Mouse (Mus musculus): ENCODE measurements around the gene Ttc28. TPM values are rescaled to one million over a fixed set of nuclear protein-coding genes. Genes with fewer than 3 reads are reported as not detected.
A peak's percentile ranks its signal among the peaks of the same experiment; 100 is the strongest.

The Ttc28 gene
- polyA plus RNA-seq, 1 experiment from 2014 or later: 12.9 TPM

- Histone ChIP-seq H3K9me3 (ENCODE audit: control insufficient read depth, low read length) (no peaks in the 10 kb centered on the region), H3K9ac (ENCODE audit: low read length) (no peak overlapping the region), H3K27me3 (ENCODE audit: control insufficient read depth, insufficient read depth, low read length) (no peaks in the 10 kb centered on the region), H3K27ac (replicated peaks; ENCODE audit: low read depth, low read length) (peak overlapping the region; percentile 30; the same call in 1 of the 2 replicates), H3K36me3 (ENCODE audit: control insufficient read depth, insufficient read depth, low read length) (no peaks in the 10 kb centered on the region), H3K4me2 (ENCODE audit: low read depth, severe bottlenecking) (no peak overlapping the region), H3K4me1 (ENCODE audit: control insufficient read depth, insufficient read depth, low read length) (peaks cover 60% of the 10 kb centered on the region), H3K4me3 (ENCODE audit: low read depth, low read length) (no peak overlapping the region)
- ATAC-seq (ENCODE audit: insufficient number of reproducible peaks, low FRiP score, low TSS enrichment, low read depth): no peak
- WGBS: 66% methylated on average over 7 of the region's 7 CpGs
- DNase-seq (ENCODE audit: low spot score): no peak
Observed at GRCm38 (mm10) chr5:111179651-111180050, 300.0 kb downstream of the Ttc28 start.

- Histone ChIP-seq H3K4me1 (ENCODE audit: control insufficient read depth, insufficient read depth, low read length) (peaks cover 53% of the 10 kb centered on the region), H3K4me3 (ENCODE audit: low read depth, low read length) (no peak overlapping the region), H3K4me2 (ENCODE audit: low read depth, severe bottlenecking) (no peak overlapping the region), H3K9ac (ENCODE audit: low read length) (peak overlapping the region; percentile 17; the same call in 1 of the 2 replicates), H3K9me3 (ENCODE audit: control insufficient read depth, low read length) (no peaks in the 10 kb centered on the region), H3K36me3 (ENCODE audit: control insufficient read depth, insufficient read depth, low read length) (no peaks in the 10 kb centered on the region), H3K27me3 (ENCODE audit: control insufficient read depth, insufficient read depth, low read length) (no peaks in the 10 kb centered on the region), H3K27ac (replicated peaks; ENCODE audit: low read depth, low read length) (peak overlapping the region; percentile 36; the same call in 1 of the 2 replicates)
- DNase-seq (ENCODE audit: low spot score) (no peak), ATAC-seq (ENCODE audit: insufficient number of reproducible peaks, low FRiP score, low TSS enrichment, low read depth) (no peak)
- 58% methylated on average over 25 of the region's 25 CpGs for WGBS
Observed at GRCm38 (mm10) chr5:111180091-111181053, 300.8 kb downstream of the Ttc28 start.

GRCm38 (mm10) chr5:111181204-111181912, 301.8 kb downstream of the Ttc28 start:
- H3K4me3 ChIP-seq (ENCODE audit: low read depth, low read length): no peak overlapping the region
- peak overlapping the region; percentile 36; the same call in 1 of the 2 replicates for H3K27ac ChIP-seq (replicated peaks; ENCODE audit: low read depth, low read length)
- no peak for ATAC-seq (ENCODE audit: insufficient number of reproducible peaks, low FRiP score, low TSS enrichment, low read depth)
- no peak for DNase-seq (ENCODE audit: low spot score)
- H3K9ac ChIP-seq (ENCODE audit: low read length): peak overlapping the region; percentile 17; the same call in 1 of the 2 replicates
- WGBS: 69% methylated on average over 7 of the region's 7 CpGs
- H3K4me1 ChIP-seq (ENCODE audit: control insufficient read depth, insufficient read depth, low read length): peaks cover 43% of the 10 kb centered on the region
- H3K27me3 ChIP-seq (ENCODE audit: control insufficient read depth, insufficient read depth, low read length): no peaks in the 10 kb centered on the region
- H3K36me3 ChIP-seq (ENCODE audit: control insufficient read depth, insufficient read depth, low read length): no peaks in the 10 kb centered on the region
- H3K9me3 ChIP-seq (ENCODE audit: control insufficient read depth, low read length): no peaks in the 10 kb centered on the region
- H3K4me2 ChIP-seq (ENCODE audit: low read depth, severe bottlenecking): no peak overlapping the region

GRCm38 (mm10) chr5:111186600-111186999, 307.0 kb downstream of the Ttc28 start:
- ATAC-seq (ENCODE audit: insufficient number of reproducible peaks, low FRiP score, low TSS enrichment, low read depth) (no peak), DNase-seq (ENCODE audit: low spot score) (no peak)
- H3K27me3 ChIP-seq (ENCODE audit: control insufficient read depth, insufficient read depth, low read length): no peaks in the 10 kb centered on the region
- peaks cover 9% of the 10 kb centered on the region for H3K4me1 ChIP-seq (ENCODE audit: control insufficient read depth, insufficient read depth, low read length)
- WGBS: 42% methylated on average over 11 of the region's 11 CpGs
- H3K4me3 ChIP-seq (ENCODE audit: low read depth, low read length): no peak overlapping the region
- no peaks in the 10 kb centered on the region for H3K9me3 ChIP-seq (ENCODE audit: control insufficient read depth, low read length)
- no peaks in the 10 kb centered on the region for H3K36me3 ChIP-seq (ENCODE audit: control insufficient read depth, insufficient read depth, low read length)
- no peak overlapping the region for H3K9ac ChIP-seq (ENCODE audit: low read length)
- H3K4me2 ChIP-seq (ENCODE audit: low read depth, severe bottlenecking): no peak overlapping the region
- H3K27ac ChIP-seq (replicated peaks; ENCODE audit: low read depth, low read length): no peak overlapping the region

GRCm38 (mm10) chr5:111191972-111192371, 312.4 kb downstream of the Ttc28 start:
- H3K9me3 ChIP-seq (ENCODE audit: control insufficient read depth, low read length): no peaks in the 10 kb centered on the region
- DNase-seq (ENCODE audit: low spot score): no peak
- 92% methylated on average over 9 of the region's 9 CpGs for WGBS
- no peak overlapping the region for H3K27ac ChIP-seq (replicated peaks; ENCODE audit: low read depth, low read length)
- no peak overlapping the region for H3K4me2 ChIP-seq (ENCODE audit: low read depth, severe bottlenecking)
- no peak overlapping the region for H3K4me3 ChIP-seq (ENCODE audit: low read depth, low read length)
- no peak for ATAC-seq (ENCODE audit: insufficient number of reproducible peaks, low FRiP score, low TSS enrichment, low read depth)
- H3K27me3 ChIP-seq (ENCODE audit: control insufficient read depth, insufficient read depth, low read length): no peaks in the 10 kb centered on the region
- no peak overlapping the region for H3K9ac ChIP-seq (ENCODE audit: low read length)
- H3K36me3 ChIP-seq (ENCODE audit: control insufficient read depth, insufficient read depth, low read length): no peaks in the 10 kb centered on the region
- H3K4me1 ChIP-seq (ENCODE audit: control insufficient read depth, insufficient read depth, low read length): peaks cover 13% of the 10 kb centered on the region; the same call in 1 of the 2 replicates

GRCm38 (mm10) chr5:111194829-111195228, 315.2 kb downstream of the Ttc28 start:
- H3K27ac ChIP-seq (replicated peaks; ENCODE audit: low read depth, low read length): no peak overlapping the region
- ATAC-seq (ENCODE audit: insufficient number of reproducible peaks, low FRiP score, low TSS enrichment, low read depth): no peak
- H3K4me3 ChIP-seq (ENCODE audit: low read depth, low read length): no peak overlapping the region
- H3K9ac ChIP-seq (ENCODE audit: low read length): no peak overlapping the region
- DNase-seq (ENCODE audit: low spot score): no peak
- WGBS: 70% methylated on average over 2 of the region's 2 CpGs
- H3K9me3 ChIP-seq (ENCODE audit: control insufficient read depth, low read length): no peaks in the 10 kb centered on the region
- H3K4me2 ChIP-seq (ENCODE audit: low read depth, severe bottlenecking): no peak overlapping the region
- H3K4me1 ChIP-seq (ENCODE audit: control insufficient read depth, insufficient read depth, low read length): peaks cover 13% of the 10 kb centered on the region; the same call in 1 of the 2 replicates
- no peaks in the 10 kb centered on the region for H3K36me3 ChIP-seq (ENCODE audit: control insufficient read depth, insufficient read depth, low read length)
- no peaks in the 10 kb centered on the region for H3K27me3 ChIP-seq (ENCODE audit: control insufficient read depth, insufficient read depth, low read length)

GRCm38 (mm10) chr5:111195488-111196485, 316.2 kb downstream of the Ttc28 start:
- no peak overlapping the region for H3K27ac ChIP-seq (replicated peaks; ENCODE audit: low read depth, low read length)
- no peak overlapping the region for H3K4me2 ChIP-seq (ENCODE audit: low read depth, severe bottlenecking)
- DNase-seq (ENCODE audit: low spot score) (peak; percentile 49), ATAC-seq (ENCODE audit: insufficient number of reproducible peaks, low FRiP score, low TSS enrichment, low read depth) (no peak)
- H3K4me1 ChIP-seq (ENCODE audit: control insufficient read depth, insufficient read depth, low read length): peaks cover 12% of the 10 kb centered on the region
- H3K9me3 ChIP-seq (ENCODE audit: control insufficient read depth, low read length): no peaks in the 10 kb centered on the region
- 49% methylated on average over 11 of the region's 11 CpGs for WGBS
- no peak overlapping the region for H3K4me3 ChIP-seq (ENCODE audit: low read depth, low read length)
- H3K9ac ChIP-seq (ENCODE audit: low read length): no peak overlapping the region
- H3K36me3 ChIP-seq (ENCODE audit: control insufficient read depth, insufficient read depth, low read length): no peaks in the 10 kb centered on the region
- no peaks in the 10 kb centered on the region for H3K27me3 ChIP-seq (ENCODE audit: control insufficient read depth, insufficient read depth, low read length)
